Mouse (Mus musculus) heart, embryonic 11.5 days (tissue): ENCODE results near the gene Sun1. TPM values are rescaled to one million over a fixed set of nuclear protein-coding genes. Genes with fewer than 3 reads are reported as not detected.
A peak's percentile ranks its signal among the peaks of the same experiment; 100 is the strongest.

ENCODE experiments used
- ATAC-seq: fragments of 200-750 bp; cut with Nextera tagmentation; replicated peaks from 2 replicates; pipeline ENCODE4 v1.8.0; 2017; ENCODE audit warnings: moderate library complexity; ENCODE audit not compliant: insufficient number of reproducible peaks, low FRiP score, low TSS enrichment
- H3K27ac ChIP-seq: fragments of 300-500 bp; sonication (generic); 2 replicates; pipeline ENCODE4 v1.5.1; 2014; ENCODE audit warnings: mild to moderate bottlenecking, low read depth, low read length
- H3K27me3 ChIP-seq: fragments of 300-500 bp; sonication (generic); 2 replicates; pipeline ENCODE4 v1.6.1; 2014; ENCODE audit warnings: mild to moderate bottlenecking, low read length, mixed read lengths; ENCODE audit not compliant: control insufficient read depth, insufficient read depth
- H3K36me3 ChIP-seq: fragments of 300-500 bp; sonication (generic); 2 replicates; pipeline ENCODE4 v1.6.1; 2014; ENCODE audit warnings: mild to moderate bottlenecking, low read length, moderate library complexity, mixed read lengths; ENCODE audit not compliant: control insufficient read depth, insufficient read depth
- H3K4me1 ChIP-seq: fragments of 300-500 bp; sonication (generic); 2 replicates; pipeline ENCODE4 v1.6.1; 2014; ENCODE audit warnings: low read length; ENCODE audit not compliant: control insufficient read depth, insufficient read depth
- H3K4me2 ChIP-seq: fragments of 300-500 bp; sonication (generic); 2 replicates; pipeline ENCODE4 v1.6.1; 2014; ENCODE audit warnings: mild to moderate bottlenecking, moderate library complexity
- H3K4me3 ChIP-seq: fragments of 300-500 bp; sonication (generic); 2 replicates; pipeline ENCODE4 v1.5.1; 2014; ENCODE audit warnings: low read depth, low read length
- H3K9ac ChIP-seq: fragments of 300-500 bp; sonication (generic); 2 replicates; pipeline ENCODE4 v1.6.1; 2014; ENCODE audit warnings: mild to moderate bottlenecking, low read depth, low read length, moderate library complexity
- H3K9me3 ChIP-seq: fragments of 300-500 bp; sonication (generic); replicated peaks from 2 replicates; pipeline ENCODE4 v1.6.1; 2016; ENCODE audit warnings: low read length; ENCODE audit not compliant: control insufficient read depth
- WGBS: fragments of 180-500 bp; shearing (Covaris S2); extraction: QIAGEN DNeasy Blood & Tissue Kit; methylation state at CpG from one replicate; pipeline ENCODE4 v1.1.7; 2014; ENCODE audit not compliant: insufficient replicate concordance; 5-methylcytosine and 5-hydroxymethylcytosine counted together
- polyA plus RNA-seq: library from polyadenylated mRNA; unstranded; fragments of >200 nt; fragmentation: Nextera tagmentation; extraction: Ambion mirVana; gene quantifications from 2 replicates; pipeline ENCODE4 v1.2.1, GENCODE M21; 2014

The Sun1 gene
- polyA plus RNA-seq, 1 experiment from 2014 or later, result 33.4 TPM

DNA sequence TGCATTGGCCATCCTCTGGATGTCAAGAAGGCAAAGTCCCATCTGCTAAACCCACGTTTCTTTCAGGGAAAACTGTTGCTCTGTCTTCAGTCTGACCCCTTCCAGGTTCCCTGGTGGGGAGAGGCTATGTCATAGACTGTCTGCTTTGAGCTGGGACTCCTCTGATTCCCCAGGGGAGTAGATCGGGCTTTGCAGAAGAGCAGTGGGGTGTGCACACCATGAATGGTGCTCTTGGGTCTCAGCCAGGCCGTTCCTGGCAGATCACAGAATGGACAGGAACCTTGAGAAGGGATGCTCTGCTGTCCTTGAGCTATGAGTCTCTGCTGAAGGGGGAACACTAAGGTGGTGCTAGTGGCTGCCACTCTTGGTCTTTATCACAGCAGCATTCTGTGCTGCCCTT, 48.4 kb downstream of the Sun1 start:
- 83% methylated on average over 3 of the region's 3 CpGs for WGBS
- H3K36me3 ChIP-seq, result peaks cover 28% of the 10 kb centered on the region
- no peak overlapping the region for H3K4me2 ChIP-seq
- H3K4me1 ChIP-seq, result peaks cover 11% of the 10 kb centered on the region
- ATAC-seq, result no peak
- H3K4me3 ChIP-seq, result no peak overlapping the region
- H3K9ac ChIP-seq, result no peak overlapping the region
- no peak overlapping the region for H3K27ac ChIP-seq
- H3K27me3 ChIP-seq, result no peaks in the 10 kb centered on the region
- no peaks in the 10 kb centered on the region for H3K9me3 ChIP-seq

GRCm38 (mm10) chr5:139251279-139251678, 50.8 kb downstream of the Sun1 start:
- no peak for ATAC-seq
- WGBS, result 79% methylated on average over 7 of the region's 7 CpGs
- H3K4me2 ChIP-seq, result peak overlapping the region; percentile 79
- H3K9me3 ChIP-seq, result no peaks in the 10 kb centered on the region
- H3K9ac ChIP-seq, result no peak overlapping the region; the same call in 1 of the 2 replicates
- H3K27ac ChIP-seq, result peak overlapping the region; percentile 60; the same call in 1 of the 2 replicates
- peaks cover 24% of the 10 kb centered on the region for H3K36me3 ChIP-seq
- H3K27me3 ChIP-seq, result no peaks in the 10 kb centered on the region
- peaks cover 35% of the 10 kb centered on the region for H3K4me1 ChIP-seq
- no peak overlapping the region for H3K4me3 ChIP-seq

GRCm38 (mm10) chr5:139251736-139252080, 51.3 kb downstream of the Sun1 start:
- peak overlapping the region; percentile 79 for H3K9ac ChIP-seq
- peaks cover 19% of the 10 kb centered on the region for H3K36me3 ChIP-seq
- peaks cover 39% of the 10 kb centered on the region for H3K4me1 ChIP-seq
- H3K9me3 ChIP-seq, result no peaks in the 10 kb centered on the region
- 2% methylated on average over 8 of the region's 8 CpGs for WGBS
- H3K4me2 ChIP-seq, result peak overlapping the region; percentile 79
- peak; percentile 8; the same call in 1 of the 2 replicates for ATAC-seq
- H3K27ac ChIP-seq, result peak overlapping the region; percentile 60
- H3K4me3 ChIP-seq, result peak overlapping the region; percentile 81
- no peaks in the 10 kb centered on the region for H3K27me3 ChIP-seq

DNA sequence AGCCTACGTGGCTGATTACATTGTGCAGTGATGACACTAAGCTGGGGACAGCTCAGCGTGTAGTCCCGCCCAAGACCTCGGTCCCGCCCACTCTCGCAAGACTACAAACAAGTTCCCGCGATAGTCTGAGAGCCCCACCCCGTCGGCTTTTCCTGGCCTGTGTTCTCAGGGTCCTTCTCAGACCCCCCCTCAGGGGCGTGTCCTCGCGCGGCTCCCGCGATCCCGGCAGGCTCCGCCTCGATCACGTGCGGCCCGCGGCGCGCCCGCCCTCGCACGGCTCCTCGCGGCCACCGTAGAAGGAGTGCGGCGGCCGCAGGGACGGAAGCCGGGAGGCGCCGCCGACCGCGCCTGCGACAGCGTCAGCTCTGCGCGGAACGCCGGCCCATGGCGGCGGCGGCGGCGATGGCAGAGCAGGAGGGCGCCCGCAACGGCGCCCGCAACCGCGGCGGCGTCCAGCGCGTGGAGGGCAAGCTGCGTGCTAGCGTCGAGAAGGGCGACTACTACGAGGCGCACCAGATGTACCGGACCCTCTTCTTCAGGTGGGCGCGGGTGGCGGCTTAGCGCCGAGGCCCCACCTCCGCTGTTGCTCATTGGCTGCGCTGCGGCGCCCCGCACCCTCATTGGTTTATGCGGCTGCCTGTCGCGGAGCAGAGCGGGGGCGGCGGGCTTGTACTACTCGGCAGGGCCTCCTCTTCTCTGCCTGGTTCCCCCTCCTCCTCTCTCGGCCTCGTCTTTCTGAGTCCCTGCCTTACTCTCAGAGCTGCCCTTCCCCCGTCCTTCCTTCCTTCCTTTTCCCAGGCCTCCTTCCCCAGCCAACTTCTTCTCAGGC, 51.9 kb downstream of the Sun1 start, which contains the start of gene Get4:
Gene Get4 (plus strand): TSS at position 244 of the 829 bp plus-strand sequence.
- H3K27ac ChIP-seq, result peak within 1 kb of the TSS; percentile 94
- under 1% methylated on average over 83 of the region's 90 CpGs for WGBS
- ATAC-seq, result peak; percentile 93
- peaks cover 15% of the 10 kb centered on the region for H3K36me3 ChIP-seq
- H3K9me3 ChIP-seq, result no peaks in the 10 kb centered on the region
- H3K4me3 ChIP-seq, result peak within 1 kb of the TSS; percentile 81
- no peaks in the 10 kb centered on the region for H3K27me3 ChIP-seq
- H3K9ac ChIP-seq, result peak within 1 kb of the TSS; percentile 79
- peak within 1 kb of the TSS; percentile 79 for H3K4me2 ChIP-seq
- H3K4me1 ChIP-seq, result peaks cover 45% of the 10 kb centered on the region

- peak overlapping the region; percentile 81 for H3K4me3 ChIP-seq
- H3K4me2 ChIP-seq, result peak overlapping the region; percentile 79
- no peaks in the 10 kb centered on the region for H3K27me3 ChIP-seq
- peaks cover 11% of the 10 kb centered on the region for H3K36me3 ChIP-seq
- peak; percentile 13; the same call in 1 of the 2 replicates for ATAC-seq
- H3K9ac ChIP-seq, result peak overlapping the region; percentile 79
- 0% methylated on average over 7 of the region's 7 CpGs for WGBS
- H3K9me3 ChIP-seq, result no peaks in the 10 kb centered on the region
- peaks cover 45% of the 10 kb centered on the region for H3K4me1 ChIP-seq
- peak overlapping the region; percentile 94 for H3K27ac ChIP-seq
Observed at GRCm38 (mm10) chr5:139252910-139253245, 52.4 kb downstream of the Sun1 start.

DNA sequence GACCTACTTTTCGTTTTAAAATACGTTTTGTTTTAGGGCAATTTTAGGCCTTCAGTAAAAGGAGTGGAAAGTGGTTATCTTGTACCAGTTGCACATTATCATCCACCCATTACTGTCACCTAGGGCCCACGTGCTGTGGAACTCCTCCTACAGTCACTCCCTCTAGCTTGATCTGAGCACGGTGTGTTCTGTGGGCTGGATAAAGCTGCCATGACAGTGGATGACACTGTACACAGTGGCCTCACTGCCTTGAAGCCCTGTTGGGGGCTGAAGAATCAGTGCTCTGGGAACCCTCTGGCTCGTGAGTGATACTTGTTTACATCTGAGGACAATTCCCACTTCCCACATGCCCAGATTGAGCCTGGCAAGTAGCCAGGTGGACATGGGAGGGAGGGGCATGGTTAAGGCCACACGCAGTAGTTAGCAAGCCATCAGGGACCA, 52.9 kb downstream of the Sun1 start:
- no peaks in the 10 kb centered on the region for H3K9me3 ChIP-seq
- peak overlapping the region; percentile 94 for H3K27ac ChIP-seq
- H3K4me1 ChIP-seq, result peaks cover 48% of the 10 kb centered on the region
- 4% methylated on average over 6 of the region's 6 CpGs for WGBS
- H3K4me3 ChIP-seq, result peak overlapping the region; percentile 81
- peak overlapping the region; percentile 79 for H3K4me2 ChIP-seq
- peak overlapping the region; percentile 79 for H3K9ac ChIP-seq
- 0 out of 2 replicates have a peak, but pooled peaks have one; percentile 15 for ATAC-seq
- H3K36me3 ChIP-seq, result peaks cover 8% of the 10 kb centered on the region; the same call in 1 of the 2 replicates
- no peaks in the 10 kb centered on the region for H3K27me3 ChIP-seq

- 83% methylated on average over 6 of the region's 6 CpGs for WGBS
- Histone ChIP-seq H3K9me3 (no peaks in the 10 kb centered on the region), H3K27me3 (no peaks in the 10 kb centered on the region), H3K9ac (peak overlapping the region; percentile 12; the same call in 1 of the 2 replicates), H3K4me1 (peaks cover 59% of the 10 kb centered on the region), H3K36me3 (no peaks in the 10 kb centered on the region), H3K4me2 (peak overlapping the region; percentile 79; the same call in 1 of the 2 replicates), H3K27ac (no peak overlapping the region), H3K4me3 (no peak overlapping the region)
- no peak for ATAC-seq
Observed at GRCm38 (mm10) chr5:139254938-139255337, 54.5 kb downstream of the Sun1 start.

DNA sequence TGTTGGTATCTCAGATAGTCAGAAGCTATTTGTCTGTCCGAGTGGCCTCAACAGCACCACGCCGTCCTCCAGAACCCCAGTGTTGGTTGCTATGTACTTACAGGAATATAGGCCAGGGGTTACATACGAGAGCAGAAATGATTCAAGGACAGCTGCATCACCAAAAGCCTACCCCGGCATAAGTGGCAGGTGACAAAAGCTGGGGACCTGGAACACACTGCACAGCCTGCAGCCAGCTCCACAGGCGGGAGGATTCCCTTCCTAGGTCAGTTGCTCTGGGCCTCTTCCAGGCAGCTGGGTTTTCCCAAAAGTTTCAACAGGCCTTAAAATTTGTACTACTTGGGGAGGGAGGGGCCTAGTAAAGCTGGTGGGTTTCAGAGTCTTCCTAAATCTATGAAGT, 55.3 kb downstream of the Sun1 start:
- no peak for ATAC-seq
- no peak overlapping the region for H3K4me2 ChIP-seq
- peak overlapping the region; percentile 62; the same call in 1 of the 2 replicates for H3K27ac ChIP-seq
- H3K9ac ChIP-seq, result peak overlapping the region; percentile 39; the same call in 1 of the 2 replicates
- WGBS, result 83% methylated on average over 6 of the region's 6 CpGs
- no peak overlapping the region for H3K4me3 ChIP-seq
- peaks cover 64% of the 10 kb centered on the region for H3K4me1 ChIP-seq
- no peaks in the 10 kb centered on the region for H3K9me3 ChIP-seq
- H3K27me3 ChIP-seq, result no peaks in the 10 kb centered on the region
- no peaks in the 10 kb centered on the region for H3K36me3 ChIP-seq
